Mouse (Mus musculus): ENCODE results near the gene Eid1. TPM values are rescaled to one million over a fixed set of nuclear protein-coding genes. Genes with fewer than 3 reads are reported as not detected.

The Eid1 gene
- polyA plus RNA-seq, 1 experiment from 2014 or later = 196 TPM

Other genes with a start within 250 kb of the Eid1 start
- 0.39 and 0.66 TPM in 2 replicates for gene Gm9913, start 168.0 kb upstream of the Eid1 start, polyA plus RNA-seq (2014; fragmentation: Nextera tagmentation; extraction: Ambion mirVana)
- gene Fbn1, start 165.1 kb upstream of the Eid1 start, polyA plus RNA-seq (2014; fragmentation: Nextera tagmentation; extraction: Ambion mirVana) = 56.3 and 58.2 TPM in 2 replicates
- 7.0 and 7.4 TPM in 2 replicates for gene Cep152, start 48.0 kb upstream of the Eid1 start, polyA plus RNA-seq (2014; fragmentation: Nextera tagmentation; extraction: Ambion mirVana)
- 2.3 and 3.6 TPM in 2 replicates for gene Shc4, start 51.1 kb downstream of the Eid1 start, polyA plus RNA-seq (2014; fragmentation: Nextera tagmentation; extraction: Ambion mirVana)
- 25.3 and 26.9 TPM in 2 replicates for gene Secisbp2l, start 109.8 kb downstream of the Eid1 start, polyA plus RNA-seq (2014; fragmentation: Nextera tagmentation; extraction: Ambion mirVana)
- gene Galk2, start 186.0 kb downstream of the Eid1 start, polyA plus RNA-seq (2014; fragmentation: Nextera tagmentation; extraction: Ambion mirVana) = 42.6 and 46.2 TPM in 2 replicates
- 81.3 and 83.0 TPM in 2 replicates for gene Cops2, start 186.0 kb downstream of the Eid1 start, polyA plus RNA-seq (2014; fragmentation: Nextera tagmentation; extraction: Ambion mirVana)